Mouse (Mus musculus) CH12.LX (cell line): ENCODE data around the gene Kank1. TPM values are rescaled to one million over a fixed set of nuclear protein-coding genes. Genes with fewer than 3 reads are reported as not detected.

Experiments used
- DNase-seq: peaks from one replicate; pipeline ENCODE4 v3.0.0-alpha.2; 2013; ENCODE audit errors: extremely low read depth
- H3K27ac ChIP-seq: 2 replicates; pipeline ENCODE4 v1.5.1; 2012; ENCODE audit warnings: low read depth, mild to moderate bottlenecking, control low read depth, moderate library complexity; ENCODE audit not compliant: insufficient read depth
- H3K27me3 ChIP-seq: replicated peaks from 2 replicates; pipeline ENCODE3; 2012; ENCODE audit warnings: inconsistent platforms
- H3K36me3 ChIP-seq, 2 experiments: replicated peaks in 1 of 2; 2 replicates each; pipeline versions ENCODE3 to v1.6.1; 2012; ENCODE audit warnings: inconsistent platforms in 1 of 2, low read length in 1 of 2, mild to moderate bottlenecking in 1 of 2, mixed read lengths in 1 of 2, moderate library complexity in 1 of 2; ENCODE audit not compliant: control insufficient read depth in 1 of 2, insufficient read depth in 1 of 2
- H3K4me1 ChIP-seq, 2 experiments: 2 replicates each; pipeline ENCODE4 v1.6.1; 2012; ENCODE audit warnings: inconsistent platforms in 1 of 2, moderate library complexity in 1 of 2; ENCODE audit not compliant: insufficient read depth in 2 of 2, control insufficient read depth in 1 of 2
- H3K4me2 ChIP-seq: 2 replicates; pipeline ENCODE4 v1.6.1; 2012; ENCODE audit warnings: low read depth, mild to moderate bottlenecking, control low read depth; ENCODE audit not compliant: poor library complexity, insufficient read depth, severe bottlenecking
- H3K4me3 ChIP-seq, 3 experiments: fragments of 150-350 bp in 1 of 3; sonication (generic) in 1 of 3; replicated peaks in 1 of 3; 2 replicates each; pipeline versions ENCODE3 to v1.5.1; 2011 to 2012; ENCODE audit warnings: low read depth in 2 of 3, low read length in 2 of 3, mild to moderate bottlenecking in 2 of 3, moderate library complexity in 2 of 3, control low read depth in 1 of 3, improper control_type of control experiment in 1 of 3, inconsistent platforms in 1 of 3, mixed read lengths in 1 of 3; ENCODE audit not compliant: poor library complexity in 1 of 3
- H3K79me2 ChIP-seq: replicated peaks from 2 replicates; pipeline ENCODE4 v1.6.1; 2012; ENCODE audit warnings: mild to moderate bottlenecking, moderate library complexity; ENCODE audit not compliant: control insufficient read depth, poor library complexity, insufficient read depth, severe bottlenecking; ENCODE audit errors: extremely low read depth
- H3K9ac ChIP-seq: 2 replicates; pipeline ENCODE4 v1.6.1; 2012; ENCODE audit warnings: low read depth, mild to moderate bottlenecking, control low read depth, moderate library complexity; ENCODE audit not compliant: insufficient read depth
- H3K9me3 ChIP-seq: replicated peaks from 2 replicates; pipeline ENCODE3; 2012; ENCODE audit warnings: low read length, inconsistent platforms, mixed read lengths
- CHD2 ChIP-seq: IDR thresholded peaks from 2 replicates; pipeline ENCODE4 v1.6.1; 2011; ENCODE audit warnings: low read length, improper control_type of control experiment
- CTCF ChIP-seq, 2 experiments: IDR thresholded peaks in 1 of 2; conservative IDR thresholded peaks in 1 of 2; 2 replicates each; pipeline ENCODE4 v1.5.1; 2011 to 2012; ENCODE audit warnings: low read depth in 2 of 2, low read length in 2 of 2, improper control_type of control experiment in 1 of 2, inconsistent platforms in 1 of 2, mild to moderate bottlenecking in 1 of 2, moderate library complexity in 1 of 2
- E2F4 ChIP-seq: IDR thresholded peaks from 2 replicates; pipeline ENCODE4 v1.6.1; 2011; ENCODE audit warnings: low read depth, low read length, improper control_type of control experiment; ENCODE audit not compliant: insufficient replicate concordance
- EP300 ChIP-seq: IDR thresholded peaks from 2 replicates; pipeline ENCODE4 v1.6.1; 2011; ENCODE audit warnings: low read length, improper control_type of control experiment
- GABPA ChIP-seq: IDR thresholded peaks from 2 replicates; pipeline ENCODE4 v1.6.1; 2012; ENCODE audit warnings: low read depth, low read length, improper control_type of control experiment, inconsistent platforms; ENCODE audit not compliant: insufficient replicate concordance
- IRF4 ChIP-seq: IDR thresholded peaks from 2 replicates; pipeline ENCODE4 v1.6.1; 2014; ENCODE audit warnings: low read depth, mild to moderate bottlenecking, inconsistent platforms, low read length, improper control_type of control experiment
- JUN ChIP-seq: IDR thresholded peaks from 2 replicates; pipeline ENCODE4 v1.6.1; 2011; ENCODE audit warnings: low read depth, mild to moderate bottlenecking, low read length, improper control_type of control experiment, moderate library complexity; ENCODE audit not compliant: insufficient read depth
- KAT2A ChIP-seq: IDR thresholded peaks from 2 replicates; pipeline ENCODE4 v1.6.1; 2012; ENCODE audit warnings: low read length, improper control_type of control experiment, inconsistent platforms; ENCODE audit not compliant: insufficient replicate concordance
- MEF2A ChIP-seq: IDR thresholded peaks from 2 replicates; pipeline ENCODE4 v1.6.1; 2014; ENCODE audit warnings: low read depth, mild to moderate bottlenecking, inconsistent platforms, low read length, improper control_type of control experiment, borderline replicate concordance
- MXI1 ChIP-seq: IDR thresholded peaks from 2 replicates; pipeline ENCODE4 v1.6.1; 2011; ENCODE audit warnings: mild to moderate bottlenecking, low read depth, low read length, improper control_type of control experiment
- MYC ChIP-seq: IDR thresholded peaks from 2 replicates; pipeline ENCODE4 v1.6.1; 2011; ENCODE audit warnings: low read depth, mild to moderate bottlenecking, improper control_type of control experiment, low read length
- NELFE ChIP-seq: IDR thresholded peaks from 2 replicates; pipeline ENCODE4 v1.6.1; 2011; ENCODE audit warnings: low read depth, low read length, improper control_type of control experiment
- NRF1 ChIP-seq: IDR thresholded peaks from 2 replicates; pipeline ENCODE4 v1.6.1; 2014; ENCODE audit warnings: low read depth, mild to moderate bottlenecking, inconsistent platforms, low read length, improper control_type of control experiment, moderate library complexity
- PAX5 ChIP-seq: IDR thresholded peaks from 2 replicates; pipeline ENCODE4 v1.6.1; 2012; ENCODE audit warnings: low read length, inconsistent platforms, mixed read lengths
- RAD21 ChIP-seq: IDR thresholded peaks from 2 replicates; pipeline ENCODE4 v1.6.1; 2011; ENCODE audit warnings: low read depth, mild to moderate bottlenecking, low read length, improper control_type of control experiment, moderate library complexity
- SIN3A ChIP-seq: IDR thresholded peaks from 2 replicates; pipeline ENCODE4 v1.6.1; 2012; ENCODE audit warnings: low read length, improper control_type of control experiment, inconsistent platforms
- USF1 ChIP-seq: IDR thresholded peaks from 2 replicates; pipeline ENCODE4 v1.6.1; 2014; ENCODE audit warnings: low read depth, mild to moderate bottlenecking, inconsistent platforms, low read length, improper control_type of control experiment
- ZC3H11A ChIP-seq: IDR thresholded peaks from 2 replicates; pipeline ENCODE4 v1.6.1; 2012; ENCODE audit warnings: low read depth, mild to moderate bottlenecking, inconsistent platforms, low read length, improper control_type of control experiment
- ZKSCAN1 ChIP-seq: IDR thresholded peaks from 2 replicates; pipeline ENCODE4 v1.6.1; 2012; ENCODE audit warnings: low read depth, inconsistent platforms, low read length, improper control_type of control experiment, borderline replicate concordance
- ZMIZ1 ChIP-seq: IDR thresholded peaks from 2 replicates; pipeline ENCODE4 v1.6.1; 2012; ENCODE audit warnings: low read depth, mild to moderate bottlenecking, inconsistent platforms, low read length, improper control_type of control experiment
- ZNF384 ChIP-seq: IDR thresholded peaks from 2 replicates; pipeline ENCODE4 v1.6.1; 2012; ENCODE audit warnings: low read depth, low read length, improper control_type of control experiment, inconsistent platforms
- dilution Hi-C: fragments of 300-500 bp; cut with MboI; formaldehyde crosslinking; loops from 2 replicates; pipeline ENCODE4 v1.14.3; 2020; ENCODE audit warnings: low sequenced_read_pairs; ENCODE audit not compliant: extremely low pct_unique_long_range_greater_than_20kb, extremely low pct_ligation_motif_present
- in situ Hi-C: fragments of 300-500 bp; cut with MboI; formaldehyde crosslinking; loops from 3 replicates; pipeline ENCODE4 v1.14.3; 2019; ENCODE audit warnings: low sequenced_read_pairs, low pct_ligation_motif_present, low pct_unique_long_range_greater_than_20kb, mixed read lengths
- polyA plus RNA-seq: library from polyadenylated mRNA; unstranded; fragments of >175 nt; gene quantifications from 2 replicates; pipeline ENCODE4 v1.2.1, GENCODE M21; 2012; ENCODE audit warnings: low read depth; ENCODE audit not compliant: insufficient read length
- total RNA-seq, 2 experiments: library from RNA; depleted of rRNA; stranded (reverse); fragments of 300-350 nt in 1 of 2; fragments of >200 nt in 1 of 2; gene quantifications; 2 replicates each; pipeline ENCODE4 v1.2.3; 2012 to 2014

The Kank1 gene
- total and polyA plus RNA-seq, 3 experiments = 0.10 to 0.13 (median 0.12) TPM

DNA sequence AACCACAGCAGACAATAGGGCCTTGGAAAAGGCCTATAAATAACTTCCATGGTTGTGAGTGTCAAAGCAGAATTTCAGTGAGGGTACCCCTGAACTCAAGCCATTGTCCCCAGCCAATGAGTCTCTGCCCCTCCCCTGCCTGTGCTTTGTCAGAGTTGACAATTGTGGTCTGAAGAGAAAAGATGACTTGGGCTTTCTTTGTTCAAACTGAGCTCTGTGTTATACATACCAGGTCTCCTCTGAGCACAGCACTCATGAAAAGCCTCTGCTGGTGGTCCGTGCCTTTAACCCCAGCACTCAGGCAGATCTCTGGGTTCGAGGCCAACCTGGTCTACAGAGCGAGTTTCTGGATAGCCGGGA, 5.8 kb upstream of the Kank1 start:
- Histone ChIP-seq H3K4me3 (no peak overlapping the region), H3K9me3 (no peaks in the 10 kb centered on the region), H3K27ac (no peak overlapping the region), H3K9ac (no peak overlapping the region), H3K4me2 (no peak overlapping the region), H3K4me1 (peaks cover 0 to 4% of the 10 kb centered on the region in 2 experiments; a peak in 1 of 4 replicates), H3K36me3 (no peaks in the 10 kb centered on the region), H3K27me3 (no peaks in the 10 kb centered on the region), H3K79me2 (no peaks in the 10 kb centered on the region)
- TF ChIP-seq JUN = no peak
- no peak for TF ChIP-seq RAD21
- TF ChIP-seq ZKSCAN1 = no peak
- TF ChIP-seq USF1 = no peak
- TF ChIP-seq MXI1 = no peak
- no peak for TF ChIP-seq CHD2
- no peak for TF ChIP-seq CTCF (conservative IDR thresholded peaks at IDR 0.05 in 1 of 2, IDR thresholded peaks at IDR 0.05 in 1 of 2; ENCODE audit: low read depth in 2 of 2, low read length in 2 of 2)
- TF ChIP-seq IRF4 = no peak
- TF ChIP-seq ZMIZ1 = no peak
- no peak for TF ChIP-seq SIN3A
- TF ChIP-seq NELFE = no peak
- no peak for TF ChIP-seq MEF2A
- TF ChIP-seq GABPA = no peak
- no peak for TF ChIP-seq MYC
- no peak for TF ChIP-seq EP300
- TF ChIP-seq ZC3H11A = no peak
- no peak for TF ChIP-seq ZNF384
- in situ Hi-C loops = no loop called here
- no peak for DNase-seq
- dilution Hi-C loops = no loop called here

DNA sequence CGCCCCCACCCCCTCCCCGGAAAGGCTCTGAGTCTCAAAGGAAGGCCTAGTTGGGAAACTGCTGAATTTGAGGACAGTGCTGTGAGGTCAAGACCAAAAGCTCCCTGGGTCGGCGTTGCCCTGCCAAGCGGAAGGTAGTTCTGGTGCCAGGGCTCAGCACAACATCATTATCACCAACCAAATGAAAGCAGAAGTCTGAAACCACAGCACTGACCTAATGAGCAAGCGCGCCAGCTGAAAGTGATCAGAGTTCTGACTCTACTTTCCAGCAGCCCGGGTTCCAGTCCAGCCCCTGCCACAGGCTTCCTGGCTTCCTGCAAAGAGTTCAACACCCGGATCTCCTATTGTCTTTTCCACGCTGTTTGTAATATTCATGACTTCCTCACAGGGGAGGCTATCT, 4.7 kb upstream of the Kank1 start:
- peak; percentile 12 for DNase-seq
- H3K36me3 ChIP-seq = no peaks in the 10 kb centered on the region
- in situ Hi-C loops = no loop called here
- H3K4me1 ChIP-seq = peaks cover 0 to 4% of the 10 kb centered on the region in 2 experiments; a peak in 1 of 4 replicates
- no peak overlapping the region for H3K9ac ChIP-seq
- TF ChIP-seq KAT2A (no peak), SIN3A (no peak), E2F4 (no peak), PAX5 (no peak), NRF1 (no peak), ZKSCAN1 (no peak)
- dilution Hi-C loops = no loop called here
- H3K4me3 ChIP-seq = no peak overlapping the region
- no peaks in the 10 kb centered on the region for H3K27me3 ChIP-seq
- H3K4me2 ChIP-seq = no peak overlapping the region
- H3K9me3 ChIP-seq = no peaks in the 10 kb centered on the region
- H3K27ac ChIP-seq = no peak overlapping the region
- H3K79me2 ChIP-seq = no peaks in the 10 kb centered on the region
